Mouse (Mus musculus): Measurements from ENCODE around the gene Tarm1. TPM values are rescaled to one million over a fixed set of nuclear protein-coding genes. Genes with fewer than 3 reads are reported as not detected.

Tarm1 gene
- polyA plus RNA-seq, 1 experiment = 0.06 TPM

- Histone ChIP-seq H3K4me1 (ENCODE audit: control insufficient read depth, insufficient read depth, low read length) (peaks cover 4% of the 10 kb centered on the region), H3K4me3 (ENCODE audit: insufficient read depth, low read length) (no peak overlapping the region), H3K27ac (ENCODE audit: insufficient read depth, low read length) (0 out of 2 replicates have a peak overlapping the region, but pooled peaks have one; percentile 8)
- TF ChIP-seq POLR2A (IDR thresholded peaks at IDR 0.05; ENCODE audit: extremely low read depth, insufficient read depth, low read length) (no peak), CTCF (IDR thresholded peaks at IDR 0.05; ENCODE audit: extremely low read depth, insufficient read depth, low read length) (no peak)
Observed at GRCm38 (mm10) chr7:3460261-3460660, 42.2 kb downstream of the Tarm1 start.

- 0 out of 2 replicates have a peak overlapping the region, but pooled peaks have one; percentile 15 for H3K27ac ChIP-seq (ENCODE audit: insufficient read depth, low read length)
- TF ChIP-seq CTCF (IDR thresholded peaks at IDR 0.05; ENCODE audit: extremely low read depth, insufficient read depth, low read length) = no peak
- no peak for TF ChIP-seq POLR2A (IDR thresholded peaks at IDR 0.05; ENCODE audit: extremely low read depth, insufficient read depth, low read length)
- no peak overlapping the region for H3K4me3 ChIP-seq (ENCODE audit: insufficient read depth, low read length)
- peaks cover 4% of the 10 kb centered on the region for H3K4me1 ChIP-seq (ENCODE audit: control insufficient read depth, insufficient read depth, low read length)
Observed at GRCm38 (mm10) chr7:3457841-3458217, 44.6 kb downstream of the Tarm1 start.

GRCm38 (mm10) chr7:3457111-3457840, 45.1 kb downstream of the Tarm1 start:
- H3K4me3 ChIP-seq (ENCODE audit: insufficient read depth, low read length) = no peak overlapping the region
- TF ChIP-seq CTCF (IDR thresholded peaks at IDR 0.05; ENCODE audit: extremely low read depth, insufficient read depth, low read length) (no peak), POLR2A (IDR thresholded peaks at IDR 0.05; ENCODE audit: extremely low read depth, insufficient read depth, low read length) (no peak)
- H3K27ac ChIP-seq (ENCODE audit: insufficient read depth, low read length) = peak overlapping the region; percentile 15; the same call in 1 of the 2 replicates
- H3K4me1 ChIP-seq (ENCODE audit: control insufficient read depth, insufficient read depth, low read length) = peaks cover 4% of the 10 kb centered on the region

GRCm38 (mm10) chr7:3453486-3454183, 48.8 kb downstream of the Tarm1 start:
- TF ChIP-seq POLR2A (IDR thresholded peaks at IDR 0.05; ENCODE audit: extremely low read depth, insufficient read depth, low read length) = no peak
- 0 out of 2 replicates have a peak, but pooled peaks have one; percentile 8 for TF ChIP-seq CTCF (IDR thresholded peaks at IDR 0.05; ENCODE audit: extremely low read depth, insufficient read depth, low read length)
- no peak overlapping the region for H3K27ac ChIP-seq (ENCODE audit: insufficient read depth, low read length)

GRCm38 (mm10) chr7:3452821-3453485, 49.5 kb downstream of the Tarm1 start:
- no peak for TF ChIP-seq CTCF (IDR thresholded peaks at IDR 0.05; ENCODE audit: extremely low read depth, insufficient read depth, low read length)
- TF ChIP-seq POLR2A (IDR thresholded peaks at IDR 0.05; ENCODE audit: extremely low read depth, insufficient read depth, low read length) = no peak
- H3K4me3 ChIP-seq (ENCODE audit: insufficient read depth, low read length) = no peak overlapping the region
- H3K4me1 ChIP-seq (ENCODE audit: control insufficient read depth, insufficient read depth, low read length) = peaks cover 2% of the 10 kb centered on the region
- H3K27ac ChIP-seq (ENCODE audit: insufficient read depth, low read length) = no peak overlapping the region

More at GRCm38 (mm10) chr7:3453486-3454183, 48.8 kb downstream of the Tarm1 start:
- Histone ChIP-seq H3K4me1 (ENCODE audit: control insufficient read depth, insufficient read depth, low read length) (peaks cover 3% of the 10 kb centered on the region), H3K4me3 (ENCODE audit: insufficient read depth, low read length) (no peak overlapping the region)

- Histone ChIP-seq H3K4me3 (ENCODE audit: insufficient read depth, low read length) (no peak overlapping the region), H3K27ac (ENCODE audit: insufficient read depth, low read length) (no peak overlapping the region), H3K4me1 (ENCODE audit: control insufficient read depth, insufficient read depth, low read length) (peaks cover 2% of the 10 kb centered on the region; the same call in 1 of the 2 replicates)
- TF ChIP-seq CTCF (IDR thresholded peaks at IDR 0.05; ENCODE audit: extremely low read depth, insufficient read depth, low read length) (no peak), POLR2A (IDR thresholded peaks at IDR 0.05; ENCODE audit: extremely low read depth, insufficient read depth, low read length) (no peak)
Observed at GRCm38 (mm10) chr7:3451161-3451560, 51.3 kb downstream of the Tarm1 start.

- TF ChIP-seq POLR2A (IDR thresholded peaks at IDR 0.05; ENCODE audit: extremely low read depth, insufficient read depth, low read length) (no peak), CTCF (IDR thresholded peaks at IDR 0.05; ENCODE audit: extremely low read depth, insufficient read depth, low read length) (no peak)
- peaks cover 2% of the 10 kb centered on the region; the same call in 1 of the 2 replicates for H3K4me1 ChIP-seq (ENCODE audit: control insufficient read depth, insufficient read depth, low read length)
- H3K4me3 ChIP-seq (ENCODE audit: insufficient read depth, low read length) = no peak overlapping the region
- no peak overlapping the region for H3K27ac ChIP-seq (ENCODE audit: insufficient read depth, low read length)
Observed at GRCm38 (mm10) chr7:3450671-3451070, 51.8 kb downstream of the Tarm1 start.

GRCm38 (mm10) chr7:3448737-3449454, 53.5 kb downstream of the Tarm1 start:
- Histone ChIP-seq H3K4me3 (ENCODE audit: insufficient read depth, low read length) (no peak overlapping the region), H3K4me1 (ENCODE audit: control insufficient read depth, insufficient read depth, low read length) (peaks cover 2% of the 10 kb centered on the region), H3K27ac (ENCODE audit: insufficient read depth, low read length) (no peak overlapping the region)
- no peak for TF ChIP-seq POLR2A (IDR thresholded peaks at IDR 0.05; ENCODE audit: extremely low read depth, insufficient read depth, low read length)
- peak; percentile 51 for TF ChIP-seq CTCF (IDR thresholded peaks at IDR 0.05; ENCODE audit: extremely low read depth, insufficient read depth, low read length)

GRCm38 (mm10) chr7:3447026-3447425, 55.4 kb downstream of the Tarm1 start:
- TF ChIP-seq CTCF (IDR thresholded peaks at IDR 0.05; ENCODE audit: extremely low read depth, insufficient read depth, low read length) (no peak), POLR2A (IDR thresholded peaks at IDR 0.05; ENCODE audit: extremely low read depth, insufficient read depth, low read length) (no peak)
- Histone ChIP-seq H3K27ac (ENCODE audit: insufficient read depth, low read length) (no peak overlapping the region), H3K4me3 (ENCODE audit: insufficient read depth, low read length) (no peak overlapping the region), H3K4me1 (ENCODE audit: control insufficient read depth, insufficient read depth, low read length) (peaks cover 4% of the 10 kb centered on the region)
